23 mouse cellular contexts compared by ENCODE assay signal in the genomic region with DNA sequence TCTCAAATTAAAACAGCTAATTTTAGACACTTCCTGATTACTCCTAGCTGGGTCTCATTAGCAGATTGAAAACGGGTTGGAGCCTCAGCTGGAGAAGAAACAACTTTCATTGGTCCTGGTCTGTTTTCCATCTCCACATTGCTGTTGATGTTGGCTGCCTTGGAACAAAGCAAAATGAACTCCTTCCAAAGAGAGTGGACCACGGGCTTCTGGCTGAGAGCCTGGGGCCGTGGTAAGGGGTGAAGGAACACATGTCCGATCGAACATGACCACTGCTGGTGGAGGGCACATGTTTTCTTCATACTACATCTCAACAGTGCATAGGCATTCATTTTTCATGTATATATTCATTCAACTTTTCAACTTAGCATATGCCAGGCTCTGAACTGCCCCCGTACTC. TPM values are rescaled to one million over a fixed set of nuclear protein-coding genes. Genes with fewer than 3 reads are reported as not detected.
DNase-seq lines count a peak whose midpoint lies in the region; ATAC-seq and TF ChIP-seq lines count a peak whose summit lies in the region.
"Had no signal": no experiment of that assay in that cellular context is flagged by ENCODE, and none has a peak within 500 bp of the region (broad histone marks: within the 10 kb centered on the region; RNA-seq: fewer than 3 reads in every experiment).

No protein-coding gene starts in this region.

- no peaks in the 10 kb centered on the region for H3K79me2 ChIP-seq in liver, adult 2 months (ENCODE audit: control insufficient read depth, insufficient read depth, low read length)

- WGBS in liver, adult 2 months = 78% methylated on average over 6 of the region's 6 CpGs
- 44% methylated on average over 6 of the region's 6 CpGs for WGBS in embryonic facial prominence, embryonic 15.5 days
- WGBS in limb, embryonic 12.5 days = 70% methylated on average over 6 of the region's 6 CpGs
- 82% methylated on average over 6 of the region's 6 CpGs for WGBS in forebrain, embryonic 14.5 days

- peak; percentile 23 for DNase-seq in liver, adult 2 months (ENCODE audit: extremely low read depth, low read depth, low spot score)
- DNase-seq in liver = no peak
- no peak for DNase-seq in urinary bladder, postnatal 14 days (ENCODE audit: low spot score)
- no peak for DNase-seq in forebrain, embryonic 14.5 days (ENCODE audit: low spot score)
- no peak for DNase-seq in frontal cortex, adult 2 months (ENCODE audit: extremely low spot score in 1 of 2, low spot score in 1 of 2)
- DNase-seq: adrenal gland, adult 8-10 months; adrenal gland, postnatal 25 days; cerebellum, adult 18-20 months; cerebellum, adult 9-11 months; cerebellum, postnatal 25 days; gastrocnemius, postnatal 10 days; gastrocnemius, postnatal 36 days; heart, postnatal 36 days had no signal

- no peak overlapping the region for H3K27ac ChIP-seq in liver, adult 2 months (replicated peaks; ENCODE audit: insufficient read depth, low read depth, low read length)
- peak overlapping the region; percentile 71; the same call in 1 of the 2 replicates for H3K27ac ChIP-seq in embryonic facial prominence, embryonic 15.5 days (replicated peaks)
- H3K27ac ChIP-seq in limb, embryonic 12.5 days = peak overlapping the region; percentile 62
- H3K27ac ChIP-seq in forebrain, embryonic 14.5 days (ENCODE audit: low read depth, low read length) = no peak overlapping the region
- H3K27ac ChIP-seq: forebrain, embryonic 15.5 days; hindbrain, embryonic 10.5 days; hindbrain, embryonic 13.5 days had no signal

- TF ChIP-seq POLR2A in liver, adult 2 months (IDR thresholded peaks at IDR 0.05; ENCODE audit: extremely low read depth, insufficient read depth, low read length) = no peak

- no peak overlapping the region for H3K9ac ChIP-seq in liver, adult 2 months (ENCODE audit: low read depth, low read length)
- no peak overlapping the region for H3K9ac ChIP-seq in embryonic facial prominence, embryonic 15.5 days
- H3K9ac ChIP-seq in limb, embryonic 12.5 days (replicated peaks) = no peak overlapping the region
- H3K9ac ChIP-seq in forebrain, embryonic 14.5 days (ENCODE audit: low read length) = no peak overlapping the region
- H3K9ac ChIP-seq: forebrain, embryonic 15.5 days; hindbrain, embryonic 13.5 days had no signal

- H3K9me3 ChIP-seq in embryonic facial prominence, embryonic 15.5 days (replicated peaks) = no peaks in the 10 kb centered on the region
- no peaks in the 10 kb centered on the region for H3K9me3 ChIP-seq in limb, embryonic 12.5 days
- H3K9me3 ChIP-seq in forebrain, embryonic 14.5 days (replicated peaks; ENCODE audit: control insufficient read depth, low read length) = no peaks in the 10 kb centered on the region
- H3K9me3 ChIP-seq: forebrain, embryonic 15.5 days; hindbrain, embryonic 10.5 days; hindbrain, embryonic 13.5 days had no signal

- no peak overlapping the region for H3K4me3 ChIP-seq in liver, adult 2 months (ENCODE audit: insufficient read depth, low read depth, low read length)
- no peak overlapping the region for H3K4me3 ChIP-seq in embryonic facial prominence, embryonic 15.5 days (replicated peaks)
- no peak overlapping the region for H3K4me3 ChIP-seq in limb, embryonic 12.5 days (replicated peaks)
- no peak overlapping the region for H3K4me3 ChIP-seq in forebrain, embryonic 14.5 days (ENCODE audit: low read depth, low read length)
- H3K4me3 ChIP-seq: forebrain, embryonic 15.5 days; hindbrain, embryonic 10.5 days; hindbrain, embryonic 13.5 days had no signal

- no peak for TF ChIP-seq CTCF in liver, adult 2 months (IDR thresholded peaks at IDR 0.05; ENCODE audit: low read depth, low read length)

- no peaks in the 10 kb centered on the region for H3K4me1 ChIP-seq in liver, adult 2 months (ENCODE audit: control insufficient read depth, insufficient read depth, low read length)
- peaks cover 29% of the 10 kb centered on the region for H3K4me1 ChIP-seq in embryonic facial prominence, embryonic 15.5 days
- H3K4me1 ChIP-seq in limb, embryonic 12.5 days (replicated peaks) = peaks cover 35% of the 10 kb centered on the region
- H3K4me1 ChIP-seq in forebrain, embryonic 14.5 days (ENCODE audit: control insufficient read depth, insufficient read depth, low read length) = peaks cover 9% of the 10 kb centered on the region

- no peaks in the 10 kb centered on the region for H3K27me3 ChIP-seq in liver, adult 2 months (ENCODE audit: control insufficient read depth, insufficient read depth, low read length)
- no peaks in the 10 kb centered on the region for H3K27me3 ChIP-seq in embryonic facial prominence, embryonic 15.5 days
- H3K27me3 ChIP-seq in limb, embryonic 12.5 days = no peaks in the 10 kb centered on the region
- H3K27me3 ChIP-seq in forebrain, embryonic 14.5 days (replicated peaks; ENCODE audit: control insufficient read depth, insufficient read depth, low read length) = no peaks in the 10 kb centered on the region
- H3K27me3 ChIP-seq: forebrain, embryonic 15.5 days had no signal

- ATAC-seq in embryonic facial prominence, embryonic 15.5 days (ENCODE audit: insufficient number of reproducible peaks, low FRiP score, low TSS enrichment, low read depth) = no peak
- no peak for ATAC-seq in limb, embryonic 12.5 days (ENCODE audit: insufficient number of reproducible peaks, insufficient read depth, low FRiP score, low TSS enrichment, low read depth)
- no peak for ATAC-seq in forebrain, embryonic 14.5 days
- ATAC-seq: activated CD4-positive, CD25-positive, alpha-beta regulatory T cell, adult 4 months; CD4-positive, CD25-positive, alpha-beta regulatory T cell, adult 4 months; forebrain, embryonic 15.5 days; hindbrain, embryonic 16.5 days; intestine, embryonic 16.5 days had no signal

- no peak overlapping the region for H3K4me2 ChIP-seq in embryonic facial prominence, embryonic 15.5 days (replicated peaks)
- H3K4me2 ChIP-seq in limb, embryonic 12.5 days = no peak overlapping the region
- no peak overlapping the region for H3K4me2 ChIP-seq in forebrain, embryonic 14.5 days (ENCODE audit: low read length)
- H3K4me2 ChIP-seq: forebrain, embryonic 15.5 days; heart, embryonic 11.5 days; hindbrain, embryonic 13.5 days had no signal

- H3K36me3 ChIP-seq in liver, adult 2 months (ENCODE audit: control insufficient read depth, insufficient read depth, low read length) = no peaks in the 10 kb centered on the region
- no peaks in the 10 kb centered on the region for H3K36me3 ChIP-seq in embryonic facial prominence, embryonic 15.5 days
- H3K36me3 ChIP-seq in limb, embryonic 12.5 days = no peaks in the 10 kb centered on the region
- no peaks in the 10 kb centered on the region for H3K36me3 ChIP-seq in forebrain, embryonic 14.5 days (ENCODE audit: control insufficient read depth, insufficient read depth, low read length)
- H3K36me3 ChIP-seq: forebrain, embryonic 15.5 days; hindbrain, embryonic 10.5 days; hindbrain, embryonic 13.5 days had no signal

RNA-seq across cellular contexts. Expression of a gene that starts 42.7 kb away (rescaled TPM):
- total RNA-seq in liver, adult 2 months (2014; rRNA removed) = 6.5 and 8.2 TPM in 2 replicates
- 4.2 and 4.3 TPM in 2 replicates for polyA plus RNA-seq in liver, adult 2 months (2012; rRNA removed)
- polyA plus RNA-seq in embryonic facial prominence, embryonic 15.5 days (2015; fragmentation: Nextera tagmentation; extraction: Ambion mirVana) = 25.9 and 27.0 TPM in 2 replicates
- 34.2 and 34.3 TPM in 2 replicates for polyA plus RNA-seq in limb, embryonic 12.5 days (2016; fragmentation: Nextera tagmentation; extraction: Ambion mirVana)
- 23.1 and 24.9 TPM in 2 replicates for polyA plus RNA-seq in forebrain, embryonic 14.5 days (2014; fragmentation: Nextera tagmentation; extraction: Ambion mirVana)
- polyA plus RNA-seq in frontal cortex, adult 2 months (2012; rRNA removed) = 10.0 and 10.8 TPM in 2 replicates

RNA-seq across cellular contexts. Expression of a gene that starts 42.8 kb away (rescaled TPM):
- 3.0 and 4.0 TPM in 2 replicates for total RNA-seq in liver, adult 2 months (2014; rRNA removed)
- polyA plus RNA-seq in liver, adult 2 months (2012; rRNA removed) = 3.8 and 5.8 TPM in 2 replicates
- polyA plus RNA-seq in embryonic facial prominence, embryonic 15.5 days (2015; fragmentation: Nextera tagmentation; extraction: Ambion mirVana) = 38.1 and 41.8 TPM in 2 replicates
- polyA plus RNA-seq in limb, embryonic 12.5 days (2016; fragmentation: Nextera tagmentation; extraction: Ambion mirVana) = 52.7 and 55.6 TPM in 2 replicates
- 94.5 and 95.0 TPM in 2 replicates for polyA plus RNA-seq in forebrain, embryonic 14.5 days (2014; fragmentation: Nextera tagmentation; extraction: Ambion mirVana)
- 20.0 and 21.4 TPM in 2 replicates for polyA plus RNA-seq in frontal cortex, adult 2 months (2012; rRNA removed)

Comparison
In these comparisons a context has a peak if more than half of its experiments do, and no peak if none do; other contexts are left out.
1. H3K27ac ChIP-seq: peak in embryonic facial prominence, embryonic 15.5 days (single experiment) and limb, embryonic 12.5 days (single experiment); none in liver, adult 2 months (single experiment) and forebrain, embryonic 14.5 days (single experiment).